Mouse (Mus musculus) gastrocnemius, postnatal 4 days (tissue): ENCODE measurements around the gene Gm14459. TPM values are rescaled to one million over a fixed set of nuclear protein-coding genes. Genes with fewer than 3 reads are reported as not detected.
"Not testable (repeated sequence)": the region's sequence is repeated elsewhere in the genome, so short reads cannot be mapped to it uniquely, and the experiment has no call there.

Source experiments
- DNase-seq, 2 experiments: peaks; one replicate each; pipeline ENCODE4 v3.0.0; 2021 to 2022; ENCODE audit warnings: low spot score in 2 of 2, mixed read lengths in 2 of 2
- long read RNA-seq, 2 experiments: library from polyadenylated mRNA; stranded (forward); transcript quantifications; one replicate each; pipeline ENCODE4 v2.0.0; 2021
- total RNA-seq, 2 experiments: library from RNA; stranded (reverse); gene quantifications; 2 replicates each; pipeline ENCODE4 v1.2.3; 2021

Gm14459 gene
- not detected for total RNA-seq
- long read RNA-seq, experiment 1, result 0 reads
- long read RNA-seq, experiment 2, result 0 reads

GRCm38 (mm10) chrX:8524854-8525253, at the start of gene Gm14459:
TSS of gene Gm14459 (minus strand) at chrX:8524954.
- DNase-seq, result no peak

DNA sequence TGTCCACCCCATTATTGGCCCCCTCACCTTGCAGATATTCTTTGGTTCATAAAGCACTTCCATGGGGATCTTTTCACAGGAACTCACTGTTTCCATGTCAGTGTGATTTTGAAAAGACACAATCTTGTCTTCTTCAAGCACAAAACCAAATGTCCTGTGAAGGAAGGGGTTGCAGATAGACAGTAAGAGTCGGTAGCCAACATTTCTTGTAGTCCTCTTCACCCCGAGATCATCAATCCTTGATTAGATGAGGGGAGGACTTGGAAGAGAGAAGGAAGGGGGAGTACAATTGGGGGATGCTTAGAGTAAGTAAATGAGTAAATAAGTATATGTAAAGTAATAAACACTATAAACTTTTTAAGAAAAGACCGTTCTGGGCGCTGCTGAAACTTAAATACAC, 23.4 kb upstream of the Gm14459 start, which contains the start of gene Ssxb6:
TSS of gene Ssxb6 (minus strand) at position 101 of the 400 bp plus-strand sequence.
- not testable (repeated sequence) for DNase-seq

Other genes starting within 250 kb of the Gm14459 start
- gene Ssxb10, start 197.5 kb downstream of the Gm14459 start, total RNA-seq, result not detected
- not detected for gene Ssxb9, start 158.0 kb downstream of the Gm14459 start, total RNA-seq
- not detected for gene Ssxb1, start 111.6 kb downstream of the Gm14459 start, total RNA-seq
- gene Ssxb2, start 63.2 kb downstream of the Gm14459 start, total RNA-seq, result not detected
- gene Ssxb6, start 23.3 kb upstream of the Gm14459 start, total RNA-seq, result not detected
- not detected for gene Ssxb3, start 66.9 kb upstream of the Gm14459 start, total RNA-seq
- not detected for gene Ssxb8, start 165.9 kb upstream of the Gm14459 start, total RNA-seq
- not detected for gene Ssx9, start 223.5 kb upstream of the Gm14459 start, total RNA-seq